Mouse (Mus musculus): Measurements from ENCODE around the gene Wnt2.

The Wnt2 gene

DNA sequence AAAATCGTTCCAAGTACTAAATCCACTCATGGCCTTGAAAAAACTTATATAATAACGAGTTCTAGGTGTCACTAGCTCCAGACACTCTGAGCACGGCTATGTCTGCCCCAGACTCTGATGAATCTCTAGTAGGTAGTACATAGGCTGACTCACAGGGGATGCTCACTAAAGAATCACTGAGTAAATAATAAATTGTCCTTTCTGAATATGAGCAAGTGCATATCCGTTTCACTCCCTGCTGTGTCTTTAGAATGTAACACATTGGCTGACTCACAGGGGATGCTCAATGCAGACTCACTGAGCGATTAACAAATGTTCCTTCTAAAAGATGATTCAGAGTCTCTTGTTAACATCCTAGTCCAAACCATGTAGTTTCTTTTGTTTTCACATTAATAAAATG, 52.1 kb downstream of the Wnt2 start:
- DNase-seq (ENCODE audit: extremely low spot score): no peak

DNA sequence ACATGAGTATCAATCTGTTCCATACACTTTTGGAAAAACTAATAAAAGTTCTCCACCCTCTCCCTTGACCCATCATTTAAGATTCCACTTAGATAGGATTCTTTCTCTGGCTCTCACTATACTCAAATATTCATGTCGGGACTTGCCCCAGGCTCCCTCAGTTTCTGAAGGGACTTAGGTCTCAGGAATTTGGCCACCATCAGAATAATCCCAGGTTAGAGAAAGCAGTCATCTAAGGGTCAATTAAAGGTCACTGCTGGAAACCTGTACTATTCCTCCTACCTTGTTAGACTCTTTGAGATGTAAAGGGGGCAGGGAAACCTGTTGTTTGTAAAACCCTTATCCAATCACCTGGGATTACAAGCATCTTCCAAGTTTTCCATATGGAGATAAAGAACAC, 53.2 kb downstream of the Wnt2 start:
- DNase-seq (ENCODE audit: extremely low spot score): no peak

DNA sequence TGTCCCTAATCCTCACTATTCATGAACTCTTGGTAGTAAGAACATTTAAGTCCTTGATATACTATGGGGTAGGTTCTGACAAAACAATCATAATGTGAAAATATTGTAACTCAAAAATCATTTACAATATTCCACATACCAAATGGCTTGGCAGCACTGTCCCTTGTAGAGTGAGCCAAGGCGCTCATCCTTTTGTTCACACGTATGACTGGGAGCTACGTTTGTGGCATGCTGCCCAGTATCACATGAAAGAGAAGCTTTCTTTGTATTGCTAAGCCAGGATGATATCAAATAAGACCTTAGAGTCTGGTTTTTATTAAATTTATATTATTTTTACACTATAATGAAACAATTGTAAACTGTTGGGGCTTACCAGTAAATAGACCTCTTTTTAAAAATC, 56.0 kb downstream of the Wnt2 start:
- no peak for DNase-seq (ENCODE audit: extremely low spot score)

DNA sequence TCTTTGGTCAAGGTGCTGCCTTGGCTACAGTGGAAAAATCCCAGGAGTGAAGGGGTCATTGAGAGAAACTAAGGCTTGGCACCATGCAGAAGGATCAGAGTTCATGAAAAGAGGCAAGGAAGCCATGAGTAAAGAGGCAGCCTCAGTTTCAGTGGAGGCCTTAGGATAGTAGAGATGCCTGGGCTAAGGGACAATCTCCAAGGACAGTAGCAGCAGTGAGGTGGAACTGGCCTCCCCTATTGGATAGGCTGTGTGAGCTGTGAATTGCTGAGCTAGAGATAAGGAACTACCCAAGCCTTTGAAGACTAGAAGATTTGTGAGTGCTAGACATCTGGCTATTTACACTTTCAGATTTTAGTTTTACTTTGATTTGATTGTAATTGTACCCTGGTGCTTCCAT, 59.0 kb downstream of the Wnt2 start:
- DNase-seq (ENCODE audit: extremely low spot score): no peak

GRCm38 (mm10) chr6:17969815-17970214, 60.6 kb downstream of the Wnt2 start:
- no peak for DNase-seq (ENCODE audit: extremely low spot score)

- peak; percentile 69 for DNase-seq (ENCODE audit: extremely low spot score)
Measured at GRCm38 (mm10) chr6:17968467-17969144, 61.8 kb downstream of the Wnt2 start.

GRCm38 (mm10) chr6:17963455-17963854, 66.9 kb downstream of the Wnt2 start:
- DNase-seq (ENCODE audit: extremely low spot score): no peak

DNA sequence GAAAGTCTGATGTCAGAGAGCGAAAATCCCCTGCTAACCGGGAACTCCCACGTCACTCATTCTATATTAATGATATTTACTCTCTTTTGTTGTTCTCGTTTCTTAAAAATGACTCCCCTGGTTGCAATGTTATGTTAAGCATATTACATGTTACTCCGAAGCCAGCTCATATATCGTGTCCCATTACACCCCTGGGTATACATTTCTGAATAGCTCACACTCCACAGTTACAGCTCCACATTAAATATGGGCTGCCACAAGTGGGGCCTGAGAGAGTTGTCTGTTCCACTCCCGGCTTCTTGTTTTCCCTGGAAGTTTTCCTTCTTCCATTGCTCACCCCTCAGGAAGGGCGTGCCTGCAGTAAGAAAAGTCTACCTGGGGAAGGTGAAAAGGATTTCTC, 78.6 kb downstream of the Wnt2 start:
- no peak for DNase-seq (ENCODE audit: extremely low spot score)

GRCm38 (mm10) chr6:17949103-17949502, 81.3 kb downstream of the Wnt2 start:
- DNase-seq (ENCODE audit: extremely low spot score): no peak

GRCm38 (mm10) chr6:17947130-17947831, 83.1 kb downstream of the Wnt2 start:
- DNase-seq (ENCODE audit: extremely low spot score): no peak

GRCm38 (mm10) chr6:17946456-17946855, 83.9 kb downstream of the Wnt2 start:
- DNase-seq (ENCODE audit: extremely low spot score): no peak

- DNase-seq (ENCODE audit: extremely low spot score): no peak
Measured at GRCm38 (mm10) chr6:17943877-17944617, 86.3 kb downstream of the Wnt2 start.

GRCm38 (mm10) chr6:17942344-17942743, 88.0 kb downstream of the Wnt2 start:
- DNase-seq (ENCODE audit: extremely low spot score): peak; percentile 22

GRCm38 (mm10) chr6:17941916-17942315, 88.5 kb downstream of the Wnt2 start:
- no peak for DNase-seq (ENCODE audit: extremely low spot score)
